Mouse (Mus musculus) midbrain, embryonic 14.5 days (tissue): Measurements from ENCODE around the gene Cep57l1. TPM values are rescaled to one million over a fixed set of nuclear protein-coding genes. Genes with fewer than 3 reads are reported as not detected.

Experiments
- ATAC-seq: fragments of 200-750 bp; cut with Nextera tagmentation; 2 replicates; pipeline ENCODE4 v1.8.0; 2017; ENCODE audit warnings: moderate number of reproducible peaks, moderate library complexity; ENCODE audit not compliant: low FRiP score, low TSS enrichment
- DNase-seq: peaks from one replicate; pipeline ENCODE4 v3.0.0-alpha.2; 2015
- H3K27ac ChIP-seq: fragments of 300-500 bp; sonication (generic); replicated peaks from 2 replicates; pipeline ENCODE4 v1.5.1; 2014; ENCODE audit warnings: mild to moderate bottlenecking, low read depth, low read length, moderate library complexity
- H3K27me3 ChIP-seq: fragments of 300-500 bp; sonication (generic); 2 replicates; pipeline ENCODE4 v1.6.1; 2014; ENCODE audit warnings: low read length, control low read depth, mixed read lengths; ENCODE audit not compliant: control insufficient read depth, insufficient read depth
- H3K36me3 ChIP-seq: fragments of 300-500 bp; sonication (generic); 2 replicates; pipeline ENCODE4 v1.6.1; 2014; ENCODE audit warnings: low read length, control low read depth; ENCODE audit not compliant: control insufficient read depth, insufficient read depth
- H3K4me1 ChIP-seq: fragments of 300-500 bp; sonication (generic); 2 replicates; pipeline ENCODE4 v1.6.1; 2014; ENCODE audit warnings: mild to moderate bottlenecking, antibody characterized with exemption, low read length, control low read depth; ENCODE audit not compliant: control insufficient read depth, insufficient read depth
- H3K4me2 ChIP-seq: fragments of 300-500 bp; sonication (generic); 2 replicates; pipeline ENCODE4 v1.6.1; 2014; ENCODE audit warnings: mild to moderate bottlenecking, low read length, moderate library complexity
- H3K4me3 ChIP-seq: fragments of 300-500 bp; sonication (generic); replicated peaks from 2 replicates; pipeline ENCODE4 v1.5.1; 2014; ENCODE audit warnings: low read depth, low read length
- H3K9ac ChIP-seq: fragments of 300-500 bp; sonication (generic); replicated peaks from 2 replicates; pipeline ENCODE4 v1.6.1; 2014; ENCODE audit warnings: mild to moderate bottlenecking, low read length, moderate library complexity
- H3K9me3 ChIP-seq: fragments of 300-500 bp; sonication (generic); 2 replicates; pipeline ENCODE4 v1.6.1; 2016; ENCODE audit warnings: low read length, control low read depth, mixed read lengths; ENCODE audit not compliant: control insufficient read depth
- WGBS: fragments of 180-500 bp; shearing (Covaris S2); extraction: QIAGEN DNeasy Blood & Tissue Kit; methylation state at CpG from one replicate; pipeline ENCODE4 v1.1.7; 2014; 5-methylcytosine and 5-hydroxymethylcytosine counted together
- polyA plus RNA-seq: library from polyadenylated mRNA; unstranded; fragments of >200 nt; fragmentation: Nextera tagmentation; extraction: Ambion mirVana; gene quantifications from 2 replicates; pipeline ENCODE4 v1.2.1, GENCODE M21; 2014

The Cep57l1 gene
- polyA plus RNA-seq, 1 experiment from 2014 or later, result 16.3 TPM

DNA sequence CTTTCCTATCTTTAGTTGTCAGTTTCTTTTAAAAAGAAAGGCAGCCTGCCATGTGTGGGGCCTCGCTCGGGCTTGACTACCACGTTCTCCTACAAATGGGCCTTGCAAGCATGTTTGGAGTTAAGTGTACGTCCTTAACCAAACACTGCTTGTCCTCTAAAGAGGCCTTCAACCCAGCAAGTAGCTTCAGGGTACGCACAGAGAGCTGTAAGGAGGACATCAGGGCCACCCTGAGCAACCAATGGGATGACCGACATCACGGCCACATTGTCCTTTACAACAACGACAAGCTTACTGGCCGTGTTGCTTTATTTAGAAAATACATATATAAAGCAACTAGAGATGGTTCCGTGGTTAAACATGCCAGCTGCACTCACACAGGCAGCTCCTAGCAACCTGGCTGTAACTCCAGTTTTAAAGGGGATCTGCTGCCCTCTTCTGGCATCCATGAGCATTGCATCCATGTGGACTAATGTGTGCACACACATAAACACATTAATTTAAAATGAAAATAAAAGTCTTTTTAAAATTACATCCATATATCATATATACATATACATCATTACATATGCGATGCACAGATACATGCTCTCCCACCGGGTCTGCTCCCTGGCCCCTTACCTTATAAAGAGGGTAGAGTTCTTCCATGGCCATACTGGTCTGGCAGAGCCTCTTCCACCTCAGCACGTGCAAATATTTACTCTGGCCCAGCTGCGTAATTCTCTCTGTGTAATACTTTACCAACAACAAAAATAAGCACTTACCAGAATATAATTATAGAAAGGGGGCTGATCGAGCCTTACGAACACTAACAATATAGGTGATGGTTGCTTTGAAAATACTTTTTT is 126.9 kb downstream of the Cep57l1 start:
- Histone ChIP-seq H3K27ac (no peak overlapping the region), H3K9me3 (no peaks in the 10 kb centered on the region), H3K4me3 (no peak overlapping the region), H3K4me2 (no peak overlapping the region), H3K4me1 (peaks cover 2% of the 10 kb centered on the region; the same call in 1 of the 2 replicates), H3K36me3 (no peaks in the 10 kb centered on the region), H3K9ac (no peak overlapping the region), H3K27me3 (peaks cover 8% of the 10 kb centered on the region; the same call in 1 of the 2 replicates)
- 40% methylated on average over 16 of the region's 16 CpGs for WGBS
- DNase-seq (peak; percentile 92), ATAC-seq (no peak; the same call in 1 of the 2 replicates)

GRCm38 (mm10) chr10:41678746-41679360 is 130.8 kb downstream of the Cep57l1 start:
- peaks cover 2% of the 10 kb centered on the region; the same call in 1 of the 2 replicates for H3K27me3 ChIP-seq
- H3K4me3 ChIP-seq, result peak overlapping the region; percentile 4
- ATAC-seq, result peak; percentile 77
- no peaks in the 10 kb centered on the region for H3K36me3 ChIP-seq
- H3K27ac ChIP-seq, result 0 out of 2 replicates have a peak overlapping the region, but pooled peaks have one; percentile 26
- DNase-seq, result peak; percentile 78
- WGBS, result 15% methylated on average over 18 of the region's 18 CpGs
- peak overlapping the region; percentile 26; the same call in 1 of the 2 replicates for H3K9ac ChIP-seq
- no peaks in the 10 kb centered on the region for H3K9me3 ChIP-seq
- peak overlapping the region; percentile 39 for H3K4me2 ChIP-seq
- peaks cover 2% of the 10 kb centered on the region; the same call in 1 of the 2 replicates for H3K4me1 ChIP-seq

DNA sequence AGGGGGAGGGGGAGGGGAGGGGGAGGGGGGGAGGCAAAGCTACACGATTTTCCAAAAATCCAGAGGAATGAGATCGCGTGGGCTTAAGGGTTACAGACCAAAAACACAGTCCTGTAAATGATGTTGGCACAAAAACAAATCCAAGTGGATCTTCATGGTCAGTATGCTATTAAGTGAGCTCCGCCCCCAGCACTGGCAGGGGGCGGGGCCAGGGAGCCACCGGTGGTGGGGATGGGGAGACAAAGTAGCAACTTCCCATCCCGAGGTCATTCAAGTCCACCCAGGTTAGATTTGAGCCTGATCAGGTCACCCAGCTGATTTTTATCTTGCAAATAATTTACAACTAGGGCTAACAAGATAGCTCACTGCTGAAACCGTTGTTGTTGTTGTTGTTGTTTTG is 132.3 kb downstream of the Cep57l1 start:
- Histone ChIP-seq H3K4me1 (peaks cover 2% of the 10 kb centered on the region; the same call in 1 of the 2 replicates), H3K9me3 (no peaks in the 10 kb centered on the region), H3K9ac (no peak overlapping the region), H3K4me2 (no peak overlapping the region), H3K4me3 (no peak overlapping the region), H3K36me3 (no peaks in the 10 kb centered on the region), H3K27ac (no peak overlapping the region), H3K27me3 (no peaks in the 10 kb centered on the region)
- WGBS, result 63% methylated on average over 8 of the region's 8 CpGs
- no peak for DNase-seq
- ATAC-seq, result no peak

DNA sequence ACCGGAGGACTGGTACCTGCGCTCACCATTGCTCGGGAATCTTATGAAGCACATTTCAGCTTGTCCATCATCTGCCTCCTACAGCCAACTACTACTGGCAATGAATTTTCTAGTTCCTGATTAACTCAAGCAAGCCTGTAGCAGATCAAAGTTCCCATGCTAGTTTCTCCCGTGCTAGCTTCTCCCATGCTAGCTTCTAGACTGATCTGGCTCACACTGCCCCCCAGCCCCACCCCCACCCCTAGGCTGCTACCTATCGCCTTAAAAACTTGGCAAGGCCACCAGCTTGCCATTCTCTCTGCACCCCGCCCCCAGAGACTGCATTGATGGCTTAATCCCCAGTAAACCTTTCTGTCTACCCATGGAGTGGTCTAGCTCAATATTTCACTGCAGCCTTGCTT is 133.0 kb downstream of the Cep57l1 start:
- H3K27me3 ChIP-seq, result no peaks in the 10 kb centered on the region
- H3K4me2 ChIP-seq, result no peak overlapping the region
- H3K9me3 ChIP-seq, result no peaks in the 10 kb centered on the region
- H3K4me3 ChIP-seq, result no peak overlapping the region
- WGBS, result 70% methylated on average over 6 of the region's 6 CpGs
- ATAC-seq (no peak), DNase-seq (no peak)
- H3K4me1 ChIP-seq, result peaks cover 2% of the 10 kb centered on the region; the same call in 1 of the 2 replicates
- H3K27ac ChIP-seq, result no peak overlapping the region
- no peaks in the 10 kb centered on the region for H3K36me3 ChIP-seq
- H3K9ac ChIP-seq, result no peak overlapping the region

DNA sequence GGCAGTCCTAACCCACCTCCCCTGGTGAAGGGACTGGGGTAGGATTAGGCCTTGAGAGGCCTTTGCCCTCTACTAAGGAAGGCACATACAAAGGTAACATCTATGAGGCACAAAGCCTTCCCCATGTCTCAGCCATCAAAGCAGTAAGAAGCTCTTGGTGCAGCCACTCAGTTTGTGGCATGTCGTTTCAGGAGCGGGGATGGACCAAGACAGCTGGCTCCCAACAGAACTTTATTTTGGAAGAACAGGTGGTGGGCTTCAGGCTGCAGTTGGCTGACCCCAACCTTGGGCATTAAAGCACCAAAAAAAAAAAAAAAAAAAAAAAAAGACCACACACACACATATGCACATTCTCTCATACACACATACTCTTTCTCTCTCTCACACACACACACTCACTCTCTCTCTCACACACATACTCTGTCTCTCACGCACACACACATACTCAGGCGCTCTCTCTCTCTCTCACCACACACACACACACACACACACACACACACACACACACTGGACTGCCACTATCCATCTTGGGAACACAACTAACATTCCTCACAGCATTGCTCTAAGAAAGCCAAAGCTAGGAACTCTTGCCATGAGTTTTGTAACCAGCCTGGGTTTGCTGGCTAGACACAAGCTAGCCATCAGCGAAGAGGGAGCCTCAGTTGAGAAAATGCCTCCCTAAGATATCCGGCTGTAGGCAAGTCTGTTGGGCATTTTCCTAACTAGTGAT is 133.7 kb downstream of the Cep57l1 start:
- no peak overlapping the region for H3K4me3 ChIP-seq
- no peak overlapping the region for H3K4me2 ChIP-seq
- H3K4me1 ChIP-seq, result peaks cover 2% of the 10 kb centered on the region; the same call in 1 of the 2 replicates
- WGBS, result 89% methylated on average over 6 of the region's 6 CpGs
- H3K27ac ChIP-seq, result no peak overlapping the region
- H3K27me3 ChIP-seq, result no peaks in the 10 kb centered on the region
- H3K9ac ChIP-seq, result no peak overlapping the region
- DNase-seq (no peak), ATAC-seq (no peak)
- H3K9me3 ChIP-seq, result no peaks in the 10 kb centered on the region
- H3K36me3 ChIP-seq, result no peaks in the 10 kb centered on the region

DNA sequence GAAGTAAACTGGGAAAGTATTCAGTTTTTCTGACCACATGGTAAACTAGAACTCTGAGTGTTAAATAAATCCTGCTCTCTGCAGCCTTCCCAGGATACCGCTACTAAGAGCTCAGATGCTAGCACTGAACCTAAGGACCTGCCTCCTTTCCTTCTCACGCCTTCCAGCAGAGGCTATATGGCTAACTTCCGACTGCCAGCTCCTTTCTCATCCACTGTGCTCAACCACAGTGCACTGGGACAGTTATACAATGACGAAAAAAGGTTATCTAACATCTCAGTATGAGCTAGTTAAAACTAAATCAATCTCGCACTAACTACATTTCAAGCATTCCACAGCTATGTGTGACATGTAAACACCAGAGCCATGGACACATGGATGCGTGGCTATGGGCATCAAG is 134.4 kb downstream of the Cep57l1 start:
- 84% methylated on average over 6 of the region's 6 CpGs for WGBS
- no peaks in the 10 kb centered on the region for H3K27me3 ChIP-seq
- H3K27ac ChIP-seq, result no peak overlapping the region
- H3K4me1 ChIP-seq, result peaks cover 2% of the 10 kb centered on the region; the same call in 1 of the 2 replicates
- ATAC-seq, result no peak
- H3K36me3 ChIP-seq, result no peaks in the 10 kb centered on the region
- no peak overlapping the region for H3K9ac ChIP-seq
- no peak for DNase-seq
- no peaks in the 10 kb centered on the region for H3K9me3 ChIP-seq
- no peak overlapping the region for H3K4me2 ChIP-seq
- H3K4me3 ChIP-seq, result no peak overlapping the region

DNA sequence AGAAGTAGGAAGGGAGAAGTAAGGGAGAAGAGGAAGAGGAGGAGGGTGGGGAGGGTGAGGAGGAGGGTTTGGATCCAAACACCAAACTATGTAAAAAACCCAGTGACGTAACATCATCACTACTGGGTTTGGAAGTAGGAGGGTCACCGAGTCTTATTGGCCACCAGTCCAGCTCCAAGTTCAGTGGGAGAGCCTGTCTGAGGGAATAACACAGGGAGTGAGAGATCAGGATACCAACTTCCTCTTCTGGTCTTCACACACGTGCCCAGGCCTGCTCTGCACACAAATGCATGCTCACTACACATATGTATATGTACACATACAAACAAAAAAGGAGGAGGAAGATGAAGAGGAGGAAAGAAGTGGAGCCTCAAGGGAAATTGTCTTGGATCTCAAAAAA is 135.3 kb downstream of the Cep57l1 start:
- Histone ChIP-seq H3K4me2 (no peak overlapping the region), H3K36me3 (no peaks in the 10 kb centered on the region), H3K4me1 (peaks cover 2% of the 10 kb centered on the region; the same call in 1 of the 2 replicates), H3K27ac (no peak overlapping the region), H3K9ac (no peak overlapping the region), H3K4me3 (no peak overlapping the region), H3K9me3 (no peaks in the 10 kb centered on the region), H3K27me3 (no peaks in the 10 kb centered on the region)
- DNase-seq (no peak), ATAC-seq (no peak)
- WGBS, result 75% methylated on average over 3 of the region's 3 CpGs

DNA sequence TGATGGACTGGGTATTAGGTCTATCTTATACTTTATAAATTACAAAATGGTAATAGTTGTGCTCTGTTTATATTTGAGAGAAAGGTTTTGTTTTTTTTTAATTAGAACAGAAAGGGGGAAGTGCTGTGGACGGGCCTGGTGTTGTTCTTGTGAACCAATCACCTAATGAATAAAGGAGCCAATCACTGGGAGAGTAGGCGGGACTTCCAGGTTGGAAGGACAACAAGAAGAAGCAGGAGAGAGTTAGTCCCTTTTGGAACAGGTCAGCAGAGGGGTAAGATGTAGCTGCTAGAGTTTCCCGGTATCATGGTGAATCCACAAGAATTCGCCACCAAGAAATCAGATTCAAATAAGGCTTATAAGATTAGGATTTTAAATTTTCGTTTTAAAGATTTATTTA is 139.5 kb downstream of the Cep57l1 start:
- WGBS, result 82% methylated on average over 5 of the region's 5 CpGs
- H3K4me3 ChIP-seq, result no peak overlapping the region
- no peak overlapping the region for H3K9ac ChIP-seq
- no peaks in the 10 kb centered on the region for H3K36me3 ChIP-seq
- H3K4me1 ChIP-seq, result no peaks in the 10 kb centered on the region
- 0 out of 2 replicates have a peak, but pooled peaks cover 3% of the 10 kb centered on the region for H3K9me3 ChIP-seq
- no peaks in the 10 kb centered on the region for H3K27me3 ChIP-seq
- no peak overlapping the region for H3K4me2 ChIP-seq
- DNase-seq (no peak), ATAC-seq (no peak)
- no peak overlapping the region for H3K27ac ChIP-seq
